10 mouse cellular contexts compared by ENCODE assay signal in the genomic region with DNA sequence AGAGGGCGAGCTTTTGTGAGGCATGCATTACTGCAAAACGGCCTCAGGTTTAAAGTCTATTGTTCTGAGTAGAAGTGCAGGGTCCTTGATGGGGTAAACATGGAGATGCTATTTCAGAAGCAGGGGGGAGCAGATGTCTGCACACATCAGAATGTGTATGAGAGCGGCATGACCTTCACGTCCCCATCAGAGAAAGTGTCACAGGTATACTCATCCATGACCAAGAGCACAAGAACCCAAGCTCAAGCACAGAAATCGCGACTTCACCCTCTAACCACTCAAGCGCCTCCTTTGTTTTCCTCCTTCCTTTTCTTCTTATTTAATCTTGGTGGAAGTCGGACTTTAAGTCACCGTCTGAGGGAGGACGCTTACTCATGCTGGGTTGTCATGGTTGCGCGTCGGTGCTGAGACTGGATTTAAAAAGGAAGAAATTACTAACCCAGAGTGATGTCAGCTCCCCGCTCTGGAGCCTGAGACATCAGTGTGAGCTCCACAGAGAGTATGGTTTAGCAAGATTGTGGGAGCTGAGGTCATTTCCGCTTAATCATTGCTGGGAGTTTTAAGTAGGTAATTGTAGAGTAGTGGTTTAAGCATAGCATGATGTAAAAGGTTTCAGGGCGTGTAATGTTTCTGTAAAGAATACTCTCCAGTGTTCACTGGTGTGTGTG.
DNase-seq lines count a peak whose midpoint lies in the region; ATAC-seq lines count a peak whose summit lies in the region.
"Had no signal": no experiment of that assay in that cellular context is flagged by ENCODE, and none has a peak within 500 bp of the region (broad histone marks: within the 10 kb centered on the region; RNA-seq: fewer than 3 reads in every experiment).

No protein-coding gene starts in this region.

- no peak overlapping the region for H3K27ac ChIP-seq in hindbrain, embryonic 14.5 days

- ATAC-seq in hindbrain, embryonic 14.5 days (ENCODE audit: low FRiP score), result no peak

- H3K4me2 ChIP-seq in hindbrain, embryonic 14.5 days (replicated peaks), result no peak overlapping the region

- DNase-seq in heart, postnatal 4 days, result peak; percentile 22
- no peak for DNase-seq in heart, postnatal 36 days
- peak; percentile 51 for DNase-seq in Muller cell, postnatal 12 days (ENCODE audit: inconsistent ontology term)
- peak; percentile 61 for DNase-seq in layer of hippocampus, adult 9-11 months
- DNase-seq in retina, embryonic 14.5 days (ENCODE audit: low spot score), result peak; percentile 30
- no peak for DNase-seq in kidney, postnatal 14 days
- no peak for DNase-seq in hindbrain, embryonic 14.5 days (ENCODE audit: low spot score)
- DNase-seq in MN1 (ENCODE audit: low spot score), result no peak
- DNase-seq: cerebellum, postnatal 10 days; gastrocnemius, postnatal 10 days had no signal

- H3K9ac ChIP-seq in hindbrain, embryonic 14.5 days, result no peak overlapping the region

- no peaks in the 10 kb centered on the region for H3K9me3 ChIP-seq in hindbrain, embryonic 14.5 days (ENCODE audit: control insufficient read depth, low read length)

- intact Hi-C loops in heart, postnatal 36 days (cut with DNase I), result no loop called here

- WGBS in hindbrain, embryonic 14.5 days, result 60% methylated on average over 16 of the region's 16 CpGs

- no peaks in the 10 kb centered on the region for H3K27me3 ChIP-seq in hindbrain, embryonic 14.5 days (ENCODE audit: control insufficient read depth, insufficient read depth, low read length)

- no peak overlapping the region for H3K4me3 ChIP-seq in hindbrain, embryonic 14.5 days (replicated peaks; ENCODE audit: low read length)

- no peaks in the 10 kb centered on the region for H3K36me3 ChIP-seq in hindbrain, embryonic 14.5 days (replicated peaks; ENCODE audit: control insufficient read depth, insufficient read depth)

- H3K4me1 ChIP-seq in hindbrain, embryonic 14.5 days (replicated peaks; ENCODE audit: control insufficient read depth, insufficient read depth, low read length), result no peaks in the 10 kb centered on the region

Comparison
In these comparisons a context has a peak if more than half of its experiments do, and no peak if none do; other contexts are left out.
1. DNase-seq: peak in heart, postnatal 4 days (single experiment), Muller cell, postnatal 12 days (single experiment), layer of hippocampus, adult 9-11 months (single experiment) and retina, embryonic 14.5 days (single experiment); none in heart, postnatal 36 days (0 of 2), kidney, postnatal 14 days (single experiment), hindbrain, embryonic 14.5 days (single experiment) and MN1 (single experiment).